Mouse (Mus musculus): Measurements from ENCODE around the gene Gm44511. TPM values are rescaled to one million over a fixed set of nuclear protein-coding genes. Genes with fewer than 3 reads are reported as not detected.
A peak's percentile ranks its signal among the peaks of the same experiment; 100 is the strongest.
"Not testable (repeated sequence)": the region's sequence is repeated elsewhere in the genome, so short reads cannot be mapped to it uniquely, and the experiment has no call there.

Gm44511 gene
- polyA plus RNA-seq, 1 experiment from 2014 or later, result not detected

- not testable (repeated sequence) for H3K27me3 ChIP-seq; H3K9ac ChIP-seq; H3K36me3 ChIP-seq; H3K4me3 ChIP-seq (replicated peaks); ATAC-seq (ENCODE audit: insufficient number of reproducible peaks, low FRiP score, low TSS enrichment, low read depth); H3K4me1 ChIP-seq; H3K27ac ChIP-seq (replicated peaks); H3K9me3 ChIP-seq (replicated peaks); H3K4me2 ChIP-seq (replicated peaks)
- 61% methylated on average over 6 of the region's 6 CpGs for WGBS
Observed at GRCm38 (mm10) chr6:128766486-128767254, 59.4 kb downstream of the Gm44511 start.

GRCm38 (mm10) chr6:128765211-128765610 lies 60.9 kb downstream of the Gm44511 start:
- no peak for ATAC-seq (ENCODE audit: insufficient number of reproducible peaks, low FRiP score, low TSS enrichment, low read depth)
- Histone ChIP-seq H3K4me2 (replicated peaks) (no peak overlapping the region), H3K9ac (no peak overlapping the region), H3K9me3 (replicated peaks) (no peaks in the 10 kb centered on the region), H3K4me3 (replicated peaks) (no peak overlapping the region), H3K27me3 (no peaks in the 10 kb centered on the region), H3K36me3 (no peaks in the 10 kb centered on the region), H3K4me1 (0 out of 2 replicates have a peak, but pooled peaks cover 6% of the 10 kb centered on the region), H3K27ac (replicated peaks) (no peak overlapping the region)
- WGBS, result 79% methylated on average over 1 of the region's 1 CpGs

- 0 out of 2 replicates have a peak, but pooled peaks cover 6% of the 10 kb centered on the region for H3K4me1 ChIP-seq
- 18% methylated on average over 5 of the region's 5 CpGs for WGBS
- H3K9me3 ChIP-seq (replicated peaks), result no peaks in the 10 kb centered on the region
- H3K36me3 ChIP-seq, result no peaks in the 10 kb centered on the region
- peak overlapping the region; percentile 26; the same call in 1 of the 2 replicates for H3K9ac ChIP-seq
- peak overlapping the region; percentile 57 for H3K4me3 ChIP-seq (replicated peaks)
- no peak overlapping the region; the same call in 1 of the 2 replicates for H3K27ac ChIP-seq (replicated peaks)
- no peak for ATAC-seq (ENCODE audit: insufficient number of reproducible peaks, low FRiP score, low TSS enrichment, low read depth)
- H3K27me3 ChIP-seq, result no peaks in the 10 kb centered on the region
- peak overlapping the region; percentile 65 for H3K4me2 ChIP-seq (replicated peaks)
Observed at GRCm38 (mm10) chr6:128764598-128764997, 61.5 kb downstream of the Gm44511 start.

- Histone ChIP-seq H3K36me3 (no peaks in the 10 kb centered on the region), H3K27ac (replicated peaks) (peak overlapping the region; percentile 79), H3K4me1 (0 out of 2 replicates have a peak, but pooled peaks cover 6% of the 10 kb centered on the region), H3K4me3 (replicated peaks) (peak overlapping the region; percentile 57), H3K9me3 (replicated peaks) (no peaks in the 10 kb centered on the region), H3K9ac (peak overlapping the region; percentile 26), H3K27me3 (no peaks in the 10 kb centered on the region), H3K4me2 (replicated peaks) (peak overlapping the region; percentile 65)
- under 1% methylated on average over 30 of the region's 30 CpGs for WGBS
- ATAC-seq (ENCODE audit: insufficient number of reproducible peaks, low FRiP score, low TSS enrichment, low read depth), result peak; percentile 96
Observed at GRCm38 (mm10) chr6:128763736-128764523, 62.2 kb downstream of the Gm44511 start.

GRCm38 (mm10) chr6:128762892-128763670 lies 63.0 kb downstream of the Gm44511 start:
- not testable (repeated sequence) for H3K9me3 ChIP-seq (replicated peaks); ATAC-seq (ENCODE audit: insufficient number of reproducible peaks, low FRiP score, low TSS enrichment, low read depth); H3K9ac ChIP-seq; H3K27me3 ChIP-seq; H3K36me3 ChIP-seq; H3K4me1 ChIP-seq
- Histone ChIP-seq H3K27ac (replicated peaks) (peak overlapping the region; percentile 79; the same call in 1 of the 2 replicates), H3K4me3 (replicated peaks) (peak overlapping the region; percentile 57), H3K4me2 (replicated peaks) (peak overlapping the region; percentile 65)
- WGBS, result 67% methylated on average over 9 of the region's 10 CpGs

GRCm38 (mm10) chr6:128761144-128761540 lies 65.0 kb downstream of the Gm44511 start:
- Histone ChIP-seq H3K4me1 (0 out of 2 replicates have a peak, but pooled peaks cover 6% of the 10 kb centered on the region), H3K36me3 (no peaks in the 10 kb centered on the region), H3K9me3 (replicated peaks) (no peaks in the 10 kb centered on the region), H3K27me3 (no peaks in the 10 kb centered on the region), H3K4me3 (replicated peaks) (peak overlapping the region; percentile 68), H3K4me2 (replicated peaks) (peak overlapping the region; percentile 49), H3K27ac (replicated peaks) (peak overlapping the region; percentile 40), H3K9ac (no peak overlapping the region)
- 41% methylated on average over 5 of the region's 5 CpGs for WGBS
- ATAC-seq (ENCODE audit: insufficient number of reproducible peaks, low FRiP score, low TSS enrichment, low read depth), result no peak

- H3K9me3 ChIP-seq (replicated peaks); H3K36me3 ChIP-seq; H3K4me1 ChIP-seq; H3K27me3 ChIP-seq: not testable (repeated sequence)
- WGBS, result under 1% methylated on average over 44 of the region's 44 CpGs
- peak overlapping the region; percentile 93 for H3K27ac ChIP-seq (replicated peaks)
- peak overlapping the region; percentile 68 for H3K4me3 ChIP-seq (replicated peaks)
- ATAC-seq (ENCODE audit: insufficient number of reproducible peaks, low FRiP score, low TSS enrichment, low read depth), result peak; percentile 82
- H3K9ac ChIP-seq, result peak overlapping the region; percentile 58
- H3K4me2 ChIP-seq (replicated peaks), result peak overlapping the region; percentile 49
Observed at GRCm38 (mm10) chr6:128760416-128761143, 65.5 kb downstream of the Gm44511 start.

GRCm38 (mm10) chr6:128760016-128760415 lies 66.1 kb downstream of the Gm44511 start:
- WGBS, result under 1% methylated on average over 22 of the region's 22 CpGs
- peak overlapping the region; percentile 93 for H3K27ac ChIP-seq (replicated peaks)
- H3K4me1 ChIP-seq; H3K27me3 ChIP-seq; H3K9me3 ChIP-seq (replicated peaks); H3K36me3 ChIP-seq: not testable (repeated sequence)
- H3K4me3 ChIP-seq (replicated peaks), result peak overlapping the region; percentile 68
- ATAC-seq (ENCODE audit: insufficient number of reproducible peaks, low FRiP score, low TSS enrichment, low read depth), result peak; percentile 27; the same call in 1 of the 2 replicates
- H3K4me2 ChIP-seq (replicated peaks), result peak overlapping the region; percentile 30
- peak overlapping the region; percentile 58 for H3K9ac ChIP-seq

- no peaks in the 10 kb centered on the region for H3K36me3 ChIP-seq
- 81% methylated on average over 5 of the region's 5 CpGs for WGBS
- H3K9ac ChIP-seq, result no peak overlapping the region
- H3K27ac ChIP-seq (replicated peaks), result no peak overlapping the region
- no peaks in the 10 kb centered on the region for H3K27me3 ChIP-seq
- H3K9me3 ChIP-seq (replicated peaks), result no peaks in the 10 kb centered on the region
- no peak overlapping the region for H3K4me2 ChIP-seq (replicated peaks)
- ATAC-seq (ENCODE audit: insufficient number of reproducible peaks, low FRiP score, low TSS enrichment, low read depth), result no peak
- H3K4me3 ChIP-seq (replicated peaks), result peak overlapping the region; percentile 68; the same call in 1 of the 2 replicates
- 0 out of 2 replicates have a peak, but pooled peaks cover 6% of the 10 kb centered on the region for H3K4me1 ChIP-seq
Observed at GRCm38 (mm10) chr6:128759221-128759950, 66.7 kb downstream of the Gm44511 start.

GRCm38 (mm10) chr6:128755402-128755763 lies 70.7 kb downstream of the Gm44511 start:
- H3K9me3 ChIP-seq (replicated peaks), result not testable (repeated sequence)
- 57% methylated on average over 4 of the region's 4 CpGs for WGBS

More at GRCm38 (mm10) chr6:128755402-128755763, 70.7 kb downstream of the Gm44511 start:
- not testable (repeated sequence) for H3K4me1 ChIP-seq; H3K4me3 ChIP-seq (replicated peaks); H3K27ac ChIP-seq (replicated peaks); H3K4me2 ChIP-seq (replicated peaks); ATAC-seq (ENCODE audit: insufficient number of reproducible peaks, low FRiP score, low TSS enrichment, low read depth); H3K9ac ChIP-seq; H3K27me3 ChIP-seq; H3K36me3 ChIP-seq

All from embryonic facial prominence, embryonic 15.5 days (tissue).